In the genomic region with DNA sequence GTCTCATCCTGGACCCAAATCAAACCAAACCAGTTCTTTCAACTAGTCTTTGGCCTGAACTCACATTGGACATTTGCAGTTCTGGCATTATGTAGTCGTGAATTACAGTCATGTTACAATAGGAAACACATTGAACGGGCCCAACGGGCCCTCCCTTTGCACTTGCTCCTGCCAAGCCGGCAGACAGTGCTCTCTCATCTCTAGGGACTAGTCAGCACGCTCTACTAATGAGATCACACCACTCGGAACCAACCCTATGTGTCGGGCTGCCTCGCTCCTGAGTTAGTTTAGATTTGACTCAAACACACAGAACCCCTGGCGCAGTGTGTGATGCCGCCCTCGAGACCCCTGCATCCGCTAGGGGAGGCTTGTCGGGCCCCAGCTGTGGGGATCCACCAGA, we compare ENCODE assay signal across 15 mouse cellular contexts. TPM values are rescaled to one million over a fixed set of nuclear protein-coding genes. Genes with fewer than 3 reads are reported as not detected.
DNase-seq lines count a peak whose midpoint lies in the region; ATAC-seq and TF ChIP-seq lines count a peak whose summit lies in the region.
"Had no signal": no experiment of that assay in that cellular context is flagged by ENCODE, and none has a peak within 500 bp of the region (broad histone marks: within the 10 kb centered on the region; RNA-seq: fewer than 3 reads in every experiment).

No protein-coding gene starts in this region.

- intact Hi-C loops in gastrocnemius, postnatal 14 days (cut with DNase I; ENCODE audit: low total_unique reads): no loop called here

- WGBS in limb, embryonic 14.5 days: 58% methylated on average over 13 of the region's 13 CpGs
- WGBS in hindbrain, embryonic 16.5 days: 67% methylated on average over 13 of the region's 13 CpGs

- H3K9ac ChIP-seq in limb, embryonic 14.5 days (ENCODE audit: low read depth, low read length, severe bottlenecking): no peak overlapping the region
- H3K9ac ChIP-seq in hindbrain, embryonic 16.5 days (ENCODE audit: low read depth, low read length): no peak overlapping the region
- H3K9ac ChIP-seq: liver, embryonic 13.5 days had no signal

- DNase-seq in kidney, adult 11 months: peak; percentile 11
- no peak for DNase-seq in kidney, adult 18-20 months
- peak; percentile 72 for DNase-seq in NIH3T3 (ENCODE audit: low read depth)
- peak; percentile 49 for DNase-seq in gastrocnemius, postnatal 14 days
- peak; percentile 47 for DNase-seq in limb, embryonic 14.5 days (ENCODE audit: low spot score)
- DNase-seq in cerebellum, postnatal 10 days: no peak
- DNase-seq: cerebellum, postnatal 36 days; kidney, adult 9 months; liver, embryonic 13.5 days; right cerebral cortex, postnatal 14 days had no signal

- TF ChIP-seq POLR2A in limb, embryonic 14.5 days (IDR thresholded peaks at IDR 0.05; ENCODE audit: borderline replicate concordance, extremely low read depth, insufficient read depth, insufficient read length): no peak

- ATAC-seq in limb, embryonic 14.5 days (ENCODE audit: low FRiP score, low read depth): 0 out of 2 replicates have a peak, but pooled peaks have one; percentile 31
- no peak for ATAC-seq in hindbrain, embryonic 16.5 days
- ATAC-seq: activated CD4-positive, CD25-positive, alpha-beta regulatory T cell, adult 4 months had no signal

- H3K4me1 ChIP-seq in limb, embryonic 14.5 days (ENCODE audit: control insufficient read depth, insufficient read depth, low read length): peaks cover 25% of the 10 kb centered on the region
- no peaks in the 10 kb centered on the region for H3K4me1 ChIP-seq in hindbrain, embryonic 16.5 days (ENCODE audit: control insufficient read depth, insufficient read depth, low read depth, low read length)
- H3K4me1 ChIP-seq: liver, embryonic 13.5 days had no signal

- 0 out of 2 replicates have a peak overlapping the region, but pooled peaks have one; percentile 21 for H3K27ac ChIP-seq in limb, embryonic 14.5 days (replicated peaks; ENCODE audit: low read depth, low read length)
- no peak overlapping the region for H3K27ac ChIP-seq in hindbrain, embryonic 16.5 days (ENCODE audit: low read depth, low read length)
- H3K27ac ChIP-seq: liver, embryonic 13.5 days; macrophage had no signal

- H3K36me3 ChIP-seq in limb, embryonic 14.5 days (ENCODE audit: control insufficient read depth, insufficient read depth, low read length): no peaks in the 10 kb centered on the region
- H3K36me3 ChIP-seq in hindbrain, embryonic 16.5 days (ENCODE audit: control insufficient read depth, insufficient read depth, low read length): no peaks in the 10 kb centered on the region
- H3K36me3 ChIP-seq: liver, embryonic 13.5 days had no signal

- no peaks in the 10 kb centered on the region for H3K27me3 ChIP-seq in limb, embryonic 14.5 days (ENCODE audit: control insufficient read depth, insufficient read depth, low read length)
- H3K27me3 ChIP-seq in hindbrain, embryonic 16.5 days (replicated peaks; ENCODE audit: control insufficient read depth, insufficient read depth, low read length): no peaks in the 10 kb centered on the region
- H3K27me3 ChIP-seq: liver, embryonic 13.5 days had no signal

- H3K4me3 ChIP-seq in limb, embryonic 14.5 days (replicated peaks; ENCODE audit: low read length): no peak overlapping the region
- no peak overlapping the region for H3K4me3 ChIP-seq in hindbrain, embryonic 16.5 days (ENCODE audit: low read length)
- H3K4me3 ChIP-seq: liver, embryonic 13.5 days had no signal

- H3K4me2 ChIP-seq in limb, embryonic 14.5 days (replicated peaks; ENCODE audit: low read depth, low read length, severe bottlenecking): no peak overlapping the region
- H3K4me2 ChIP-seq in hindbrain, embryonic 16.5 days (ENCODE audit: low read length): no peak overlapping the region
- H3K4me2 ChIP-seq: liver, embryonic 13.5 days had no signal

- H3K9me3 ChIP-seq in limb, embryonic 14.5 days (ENCODE audit: control insufficient read depth, low read length): no peaks in the 10 kb centered on the region
- no peaks in the 10 kb centered on the region for H3K9me3 ChIP-seq in hindbrain, embryonic 16.5 days (ENCODE audit: control insufficient read depth, low read length)
- H3K9me3 ChIP-seq: liver, embryonic 13.5 days had no signal

RNA-seq across cellular contexts. Expression of gene Anpep, which starts 7.0 kb away (rescaled TPM):
- 10 to 100 TPM in 1 of 2 experiments, 1 to 10 TPM in 1; 9.8 to 14.8 TPM for total RNA-seq in gastrocnemius, postnatal 14 days (2021)
- 39.5 and 39.8 TPM in 2 replicates for polyA plus RNA-seq in limb, embryonic 14.5 days (2012; rRNA removed)
- polyA plus RNA-seq in limb, embryonic 14.5 days (2014; fragmentation: Nextera tagmentation; extraction: Ambion mirVana): 26.6 and 31.3 TPM in 2 replicates
- polyA plus RNA-seq in hindbrain, embryonic 16.5 days (2015; fragmentation: Nextera tagmentation; extraction: Ambion mirVana): 4.3 and 5.2 TPM in 2 replicates
- total RNA-seq: monocyte, adult 5-6 weeks had no signal
- polyA plus RNA-seq: activated CD4-positive, CD25-positive, alpha-beta regulatory T cell, adult 4 months had no signal

RNA-seq across cellular contexts. Expression of gene Ap3s2, which starts 52.6 kb away (rescaled TPM):
- 10 to 100 TPM; 18.3 to 20.0 TPM for total RNA-seq in gastrocnemius, postnatal 14 days (2021)
- 23.1 and 28.8 TPM in 2 replicates for polyA plus RNA-seq in limb, embryonic 14.5 days (2012; rRNA removed)
- polyA plus RNA-seq in limb, embryonic 14.5 days (2014; fragmentation: Nextera tagmentation; extraction: Ambion mirVana): 27.3 and 30.3 TPM in 2 replicates
- 37.9 and 48.2 TPM in 2 replicates for polyA plus RNA-seq in hindbrain, embryonic 16.5 days (2015; fragmentation: Nextera tagmentation; extraction: Ambion mirVana)

RNA-seq across cellular contexts. Expression of gene Mesp2, which starts 57.3 kb away (rescaled TPM):
- total RNA-seq in gastrocnemius, postnatal 14 days (2021): not detected
- polyA plus RNA-seq in limb, embryonic 14.5 days (2012; rRNA removed): 0.67 and 1.00 TPM in 2 replicates
- 0.50 and 0.65 TPM in 2 replicates for polyA plus RNA-seq in limb, embryonic 14.5 days (2014; fragmentation: Nextera tagmentation; extraction: Ambion mirVana)
- polyA plus RNA-seq in hindbrain, embryonic 16.5 days (2015; fragmentation: Nextera tagmentation; extraction: Ambion mirVana): 1.5 and 1.7 TPM in 2 replicates
- total RNA-seq: hematopoietic stem cell, adult 5-6 weeks; monocyte, adult 5-6 weeks had no signal
- polyA plus RNA-seq: activated CD4-positive, CD25-positive, alpha-beta regulatory T cell, adult 4 months; macrophage had no signal

Comparison
In these comparisons a context has a peak if more than half of its experiments do, and no peak if none do; other contexts are left out.
1. DNase-seq: peak in kidney, adult 11 months (single experiment), NIH3T3 (single experiment), gastrocnemius, postnatal 14 days (single experiment) and limb, embryonic 14.5 days (single experiment); none in kidney, adult 18-20 months (single experiment) and cerebellum, postnatal 10 days (0 of 2).